Mouse (Mus musculus) CH12.LX (cell line): ENCODE data around the gene Tnik.

ENCODE experiments used
- BHLHE40 ChIP-seq: IDR thresholded peaks from 2 replicates; pipeline ENCODE4 v1.6.1; 2011; ENCODE audit warnings: mild to moderate bottlenecking, low read depth, low read length, improper control_type of control experiment
- CTCF ChIP-seq, 2 experiments: IDR thresholded peaks in 1 of 2; conservative IDR thresholded peaks in 1 of 2; 2 replicates each; pipeline ENCODE4 v1.5.1; 2011 to 2012; ENCODE audit warnings: low read depth in 2 of 2, low read length in 2 of 2, improper control_type of control experiment in 1 of 2, inconsistent platforms in 1 of 2, mild to moderate bottlenecking in 1 of 2, moderate library complexity in 1 of 2
- ELF1 ChIP-seq: IDR thresholded peaks from 2 replicates; pipeline ENCODE4 v1.6.1; 2014; ENCODE audit warnings: low read depth, mild to moderate bottlenecking, inconsistent platforms, low read length, improper control_type of control experiment
- IRF4 ChIP-seq: IDR thresholded peaks from 2 replicates; pipeline ENCODE4 v1.6.1; 2014; ENCODE audit warnings: low read depth, mild to moderate bottlenecking, inconsistent platforms, low read length, improper control_type of control experiment
- JUN ChIP-seq: IDR thresholded peaks from 2 replicates; pipeline ENCODE4 v1.6.1; 2011; ENCODE audit warnings: low read depth, mild to moderate bottlenecking, low read length, improper control_type of control experiment, moderate library complexity; ENCODE audit not compliant: insufficient read depth
- POLR2A ChIP-seq: IDR thresholded peaks from 2 replicates; pipeline ENCODE4 v1.6.1; 2011; ENCODE audit warnings: low read depth, mild to moderate bottlenecking, improper control_type of control experiment, low read length
- RCOR1 ChIP-seq: conservative IDR thresholded peaks from 2 replicates; pipeline ENCODE4 v1.6.1; 2012; ENCODE audit warnings: low read depth, mild to moderate bottlenecking, inconsistent platforms, low read length, improper control_type of control experiment
- TCF12 ChIP-seq: IDR thresholded peaks from 2 replicates; pipeline ENCODE4 v1.6.1; 2014; ENCODE audit warnings: low read depth, mild to moderate bottlenecking, inconsistent platforms, low read length, improper control_type of control experiment
- UBTF ChIP-seq: IDR thresholded peaks from 2 replicates; pipeline ENCODE4 v1.6.1; 2012; ENCODE audit warnings: low read depth, mild to moderate bottlenecking, inconsistent platforms, low read length, improper control_type of control experiment, moderate library complexity

DNA sequence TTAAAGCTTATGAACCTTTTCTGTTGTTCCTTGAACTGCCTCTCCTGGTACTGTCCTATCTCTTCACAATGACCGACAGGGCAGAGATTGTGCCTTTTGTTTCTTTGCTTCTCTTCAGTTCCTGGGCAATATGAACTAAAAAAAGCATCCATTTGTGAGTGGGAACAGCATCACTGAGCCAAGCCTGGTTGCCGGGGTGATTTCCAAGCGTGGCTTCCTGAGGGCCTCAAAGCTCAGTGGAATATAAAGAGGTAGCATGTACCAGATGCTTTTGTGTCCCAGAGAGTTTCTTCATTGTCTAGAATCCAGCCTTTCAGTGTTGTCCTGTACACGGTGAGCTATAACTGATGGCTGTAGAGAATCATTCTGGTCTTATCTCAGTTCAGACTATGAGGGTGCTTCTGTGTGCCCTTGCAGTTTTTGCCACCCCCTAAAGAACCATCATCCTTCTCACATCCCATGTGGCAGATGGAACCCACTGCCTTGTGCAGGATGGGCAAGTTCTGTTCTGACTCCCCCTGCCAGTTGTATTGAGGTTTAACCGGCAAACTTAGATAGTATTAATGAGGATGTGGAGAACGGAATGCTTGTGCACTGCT, 246.4 kb downstream of the Tnik start:
- TF ChIP-seq RCOR1 (no peak), POLR2A (no peak), CTCF (conservative IDR thresholded peaks at IDR 0.05 in 1 of 2, IDR thresholded peaks at IDR 0.05 in 1 of 2; ENCODE audit: low read depth in 2 of 2, low read length in 2 of 2) (no peak), BHLHE40 (no peak), TCF12 (no peak), ELF1 (no peak), UBTF (no peak), IRF4 (no peak), JUN (no peak)
